Mouse (Mus musculus) brain, embryonic 14.5 days (tissue): ENCODE measurements around the gene Ms4a15.

Experiments
- CTCF ChIP-seq: fragments of 200-500 bp; IDR thresholded peaks from 2 replicates; pipeline ENCODE4 v1.5.1; 2012; ENCODE audit warnings: inconsistent platforms, mild to moderate bottlenecking, moderate library complexity, borderline replicate concordance; ENCODE audit not compliant: insufficient read depth, insufficient read length; ENCODE audit errors: extremely low read depth
- POLR2A ChIP-seq: fragments of 200-500 bp; IDR thresholded peaks from 2 replicates; pipeline ENCODE4 v1.6.1; 2012; ENCODE audit warnings: mild to moderate bottlenecking, inconsistent platforms, borderline replicate concordance; ENCODE audit not compliant: poor library complexity, insufficient read depth, insufficient read length, severe bottlenecking; ENCODE audit errors: extremely low read depth

- TF ChIP-seq CTCF (no peak), POLR2A (no peak)
Measured at GRCm38 (mm10) chr19:10984551-10984950, 8.5 kb downstream of the Ms4a15 start.
